Mouse (Mus musculus) ovary, adult 2 months (tissue): ENCODE measurements around the gene Tmed8. TPM values are rescaled to one million over a fixed set of nuclear protein-coding genes. Genes with fewer than 3 reads are reported as not detected.

ENCODE experiments used
- polyA plus RNA-seq: library from polyadenylated mRNA; depleted of rRNA; stranded (reverse); fragments of >200 nt; gene quantifications from 2 replicates; pipeline ENCODE4 v1.2.3, GENCODE M21; 2012; rRNA removed

The Tmed8 gene
- polyA plus RNA-seq, result 6.1 and 6.4 TPM in 2 replicates

GRCm38 (mm10) chr12:87199973-87200586 is at the start of gene Tmed8:
Tmed8 (minus strand) TSS chr12:87200454.

GRCm38 (mm10) chr12:87238632-87239031 is 38.4 kb upstream of the Tmed8 start, which contains the start of gene Noxred1:
Noxred1 (minus strand) TSS chr12:87238732.

GRCm38 (mm10) chr12:87199206-87199972 is 865 bp downstream of the Tmed8 start, which contains the start of gene Samd15:
Samd15 (plus strand) TSS chr12:87199723.

GRCm38 (mm10) chr12:87147395-87148089 is 52.7 kb downstream of the Tmed8 start, which contains the start of gene Pomt2:
Pomt2 (minus strand) TSS chr12:87147968.

GRCm38 (mm10) chr12:87146966-87147365 is 53.3 kb downstream of the Tmed8 start, which contains the start of gene Gstz1:
Gstz1 (plus strand) TSS chr12:87147165.

Other genes with a start within 250 kb of the Tmed8 start
- 0.93 and 1.4 TPM in 2 replicates for gene Zdhhc22, start 210.0 kb downstream of the Tmed8 start, polyA plus RNA-seq
- gene Tmem63c, start 179.1 kb downstream of the Tmed8 start, polyA plus RNA-seq, result 0.43 and 0.74 TPM in 2 replicates
- 2.2 and 3.5 TPM in 2 replicates for gene Ngb, start 97.9 kb downstream of the Tmed8 start, polyA plus RNA-seq
- 59.2 and 71.8 TPM in 2 replicates for gene Gstz1, start 53.3 kb downstream of the Tmed8 start, polyA plus RNA-seq
- gene Pomt2, start 52.5 kb downstream of the Tmed8 start, polyA plus RNA-seq, result 25.1 and 25.4 TPM in 2 replicates
- 0.36 and 0.37 TPM in 2 replicates for gene Samd15, start 731 bp downstream of the Tmed8 start, polyA plus RNA-seq
- gene Noxred1, start 38.3 kb upstream of the Tmed8 start, polyA plus RNA-seq, result 0.24 and 0.64 TPM in 2 replicates
- gene Vipas39, start 65.8 kb upstream of the Tmed8 start, polyA plus RNA-seq, result 33.8 and 39.1 TPM in 2 replicates
- gene Ahsa1, start 66.0 kb upstream of the Tmed8 start, polyA plus RNA-seq, result 74.1 and 75.4 TPM in 2 replicates
- 1.4 and 1.7 TPM in 2 replicates for gene Ism2, start 99.3 kb upstream of the Tmed8 start, polyA plus RNA-seq
- gene Sptlc2, start 187.9 kb upstream of the Tmed8 start, polyA plus RNA-seq, result 8.2 and 19.2 TPM in 2 replicates
- 7.3 and 12.3 TPM in 2 replicates for gene Slirp, start 243.4 kb upstream of the Tmed8 start, polyA plus RNA-seq
- 22.2 and 22.5 TPM in 2 replicates for gene Alkbh1, start 243.6 kb upstream of the Tmed8 start, polyA plus RNA-seq